Mouse (Mus musculus): ENCODE results near the gene Rpa1.

DNA sequence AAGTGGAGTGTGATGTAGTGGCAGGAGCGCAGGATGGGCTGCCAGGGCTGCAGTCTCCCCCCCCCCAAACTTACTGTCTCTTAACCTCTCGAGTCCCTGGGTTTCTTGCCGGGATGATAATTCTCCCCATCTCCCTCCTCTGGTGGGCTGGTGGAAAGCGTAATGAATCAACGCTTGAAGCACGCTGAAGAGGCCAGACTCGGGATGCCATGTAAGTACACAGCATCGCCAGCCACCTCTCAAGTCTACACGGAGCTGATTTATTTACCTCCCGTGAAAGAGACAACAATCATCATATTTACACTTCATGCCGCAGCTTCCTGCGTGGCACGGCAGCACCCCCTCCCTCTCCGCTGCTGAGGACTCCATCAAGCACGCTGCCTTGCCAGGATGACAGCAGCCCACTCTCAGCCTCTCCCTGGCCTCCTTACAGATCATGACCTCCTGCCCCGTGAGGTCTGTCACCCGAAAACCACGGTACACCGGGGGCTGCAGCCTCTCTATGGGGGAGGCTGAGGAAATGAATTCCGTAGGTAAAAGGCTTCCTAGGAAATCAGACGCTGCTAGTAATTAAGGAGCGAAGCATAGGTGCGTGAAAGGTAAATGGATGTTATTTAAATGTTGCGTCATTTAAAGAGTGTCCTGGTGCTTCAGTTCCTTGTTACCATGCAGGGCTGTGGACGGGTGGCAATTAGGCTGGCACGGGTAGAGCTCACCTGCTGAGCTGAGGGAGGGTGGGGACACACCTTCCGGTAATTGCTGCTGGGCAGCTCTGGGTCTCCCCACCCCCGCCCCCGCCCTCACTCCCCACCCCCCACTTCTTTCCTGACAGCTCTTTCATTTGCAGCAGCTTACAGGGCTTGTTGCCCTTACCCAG is 66.5 kb downstream of the Rpa1 start:
- TF ChIP-seq GATA1 (IDR thresholded peaks at IDR 0.05; ENCODE audit: borderline replicate concordance, low read length) (no peak), TAL1 (conservative IDR thresholded peaks at IDR 0.05; ENCODE audit: low read depth, low read length) (no peak), CTCF (IDR thresholded peaks at IDR 0.05; ENCODE audit: low read depth, low read length) (no peak), POLR2AphosphoS5 (IDR thresholded peaks at IDR 0.05; ENCODE audit: insufficient replicate concordance, low read depth, low read length) (no peak)
